Mouse (Mus musculus) ES-E14 (cell line): ENCODE data around the gene Isg20l2.

Source experiments
- CHD2 ChIP-seq: IDR thresholded peaks from 2 replicates; pipeline ENCODE4 v1.6.1; 2014; ENCODE audit warnings: mild to moderate bottlenecking, low read depth, low read length, inconsistent platforms
- ZC3H11A ChIP-seq: IDR thresholded peaks from 2 replicates; pipeline ENCODE4 v1.6.1; 2012; ENCODE audit warnings: low read depth, mild to moderate bottlenecking, inconsistent platforms, low read length, borderline replicate concordance
- ZNF384 ChIP-seq: IDR thresholded peaks from 2 replicates; pipeline ENCODE4 v1.6.1; 2012; ENCODE audit warnings: low read depth, low read length, inconsistent platforms

DNA sequence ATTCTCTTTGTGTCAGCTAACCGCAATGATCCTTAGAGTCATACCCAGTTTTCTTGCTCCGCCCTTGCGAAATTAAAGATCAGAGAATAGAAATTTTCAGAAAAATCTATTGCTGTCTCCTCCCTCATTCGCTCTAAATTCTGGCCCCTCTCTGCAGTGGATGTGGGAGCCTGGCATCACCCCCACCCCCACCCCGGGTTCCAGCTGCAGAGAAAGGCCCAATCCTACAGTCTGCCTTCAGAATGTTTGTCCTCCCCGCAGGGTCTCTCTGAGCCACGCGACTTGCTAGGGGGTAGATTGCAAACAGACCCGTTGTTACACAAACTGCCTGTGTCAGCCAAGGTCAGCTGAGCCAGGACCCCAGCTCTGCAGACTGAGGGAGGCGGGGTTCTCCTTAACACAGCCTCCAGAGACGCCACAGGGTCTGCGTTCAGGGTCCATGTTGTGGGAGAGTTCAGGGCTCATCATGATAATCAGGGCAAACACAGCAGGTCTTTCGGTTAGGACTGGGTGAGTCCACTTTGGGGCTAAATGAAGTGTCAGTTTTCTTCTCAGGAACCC is 19.9 kb downstream of the Isg20l2 start:
- TF ChIP-seq CHD2: no peak
- TF ChIP-seq ZC3H11A: no peak
- TF ChIP-seq ZNF384: no peak
